Mouse (Mus musculus) thymus, postnatal 25 days (tissue): ENCODE data around the gene Ppfibp1.

Experiments
- DNase-seq: peaks from one replicate; pipeline ENCODE4 v3.0.0; 2022

Gene Ppfibp1

DNA sequence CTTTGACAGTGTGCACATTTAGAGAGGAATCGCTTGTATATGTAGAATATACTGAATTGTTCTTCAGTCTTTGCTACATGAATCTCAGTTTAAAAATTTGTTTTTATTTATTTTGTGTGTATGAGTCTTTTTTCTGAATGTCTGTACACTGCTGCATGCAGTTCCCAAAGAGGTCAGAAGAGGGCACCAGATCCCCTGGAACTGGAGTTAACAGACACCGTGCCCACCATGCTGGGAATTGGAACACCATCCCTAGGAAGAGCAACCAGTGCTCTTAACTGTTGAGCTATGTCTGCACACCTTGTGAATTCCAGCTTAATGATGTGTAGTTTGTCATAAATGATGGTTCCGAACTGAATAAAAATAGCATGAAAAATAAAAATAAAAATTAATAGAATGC lies 119.9 kb downstream of the Ppfibp1 start:
- DNase-seq, result peak; percentile 66

DNA sequence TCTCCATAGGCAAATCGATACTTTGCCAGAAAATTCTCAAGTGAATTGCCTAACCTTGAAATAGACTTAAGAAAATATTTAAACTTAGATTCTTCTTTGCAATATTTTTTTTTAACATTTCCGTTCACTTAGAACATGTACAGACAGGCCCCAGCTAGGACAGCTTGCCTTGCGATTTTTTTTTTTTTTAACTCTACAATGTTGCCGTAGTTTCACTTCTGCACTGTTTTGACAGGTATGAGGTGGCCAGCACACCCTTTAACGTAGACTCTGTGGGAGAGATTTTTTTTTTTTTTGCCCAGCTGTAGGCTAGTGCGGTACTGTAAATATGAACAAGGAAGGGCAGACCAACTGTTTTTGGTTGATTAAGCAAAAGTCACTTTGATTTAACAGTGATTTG lies 122.1 kb downstream of the Ppfibp1 start:
- no peak for DNase-seq

DNA sequence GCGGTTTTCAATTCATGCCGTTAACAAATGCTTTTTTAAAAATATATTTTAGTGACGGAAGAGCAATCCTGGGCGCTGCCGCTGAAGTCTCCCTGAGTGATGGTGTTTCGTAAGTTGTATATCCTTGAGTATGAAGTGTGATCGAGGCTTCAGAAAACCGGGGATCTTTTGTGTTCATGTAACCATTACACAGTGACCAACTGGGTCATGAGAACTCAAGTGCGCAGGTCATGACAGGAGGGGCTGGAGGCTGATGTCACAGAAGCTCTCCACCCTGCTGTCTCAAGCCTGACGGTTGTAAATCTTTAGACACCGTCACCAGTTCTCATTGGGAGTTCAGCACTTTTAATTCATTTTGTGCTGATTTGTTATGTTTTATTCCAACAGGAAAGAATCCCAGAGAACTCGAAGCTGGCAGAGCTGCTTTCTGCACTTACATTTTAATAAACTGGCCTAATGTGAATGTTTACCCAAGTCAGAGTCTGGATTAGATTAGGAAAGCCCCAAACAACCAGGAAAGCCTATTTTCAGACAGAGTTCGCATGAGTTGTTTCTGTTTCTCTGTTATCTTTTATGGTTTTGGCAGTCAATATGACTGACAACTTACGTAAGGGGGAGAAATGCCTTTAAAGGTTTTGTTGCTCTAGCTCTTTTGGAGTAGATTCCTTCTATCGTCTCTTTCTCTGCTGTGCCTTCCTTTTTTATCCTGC lies 122.7 kb downstream of the Ppfibp1 start:
- DNase-seq, result no peak

DNA sequence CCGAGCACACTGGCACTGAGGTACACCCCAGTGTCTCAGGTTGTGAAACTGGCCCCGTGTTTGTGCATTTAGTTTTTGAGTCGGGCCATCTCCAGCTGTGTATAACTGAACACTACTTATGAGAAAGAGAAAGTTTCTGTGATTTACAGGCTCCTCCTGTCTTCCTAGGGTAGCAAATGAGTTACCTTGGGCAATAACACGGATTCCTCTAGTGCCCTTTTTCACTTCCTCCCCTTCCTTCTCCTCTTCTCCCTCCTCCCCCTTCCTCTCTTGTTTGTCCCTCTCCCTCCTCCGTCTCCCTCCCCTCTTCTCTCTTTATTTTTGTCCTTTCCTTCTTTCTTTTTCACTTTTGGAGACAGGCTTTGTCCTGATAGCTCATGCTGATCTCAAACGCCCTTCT lies 123.3 kb downstream of the Ppfibp1 start:
- DNase-seq, result no peak

DNA sequence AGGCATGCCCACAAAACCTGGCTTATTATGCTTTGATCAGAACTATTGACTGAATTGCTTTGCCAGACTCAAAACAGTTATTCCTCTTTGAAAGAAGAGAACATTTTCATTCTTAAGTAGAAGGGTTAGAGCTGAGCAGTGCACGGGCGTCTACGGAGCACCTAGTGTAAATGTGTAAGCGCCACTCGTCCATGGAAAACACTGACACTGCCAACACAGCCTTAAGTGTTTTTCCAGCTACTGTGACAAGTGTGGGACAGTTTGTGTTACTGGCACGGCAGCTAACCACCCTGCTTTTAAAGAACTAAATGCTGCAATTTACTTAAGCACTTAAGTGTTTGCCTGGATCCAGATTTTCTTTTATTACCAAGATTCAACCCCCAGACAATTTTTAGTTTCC lies 123.7 kb downstream of the Ppfibp1 start:
- no peak for DNase-seq

DNA sequence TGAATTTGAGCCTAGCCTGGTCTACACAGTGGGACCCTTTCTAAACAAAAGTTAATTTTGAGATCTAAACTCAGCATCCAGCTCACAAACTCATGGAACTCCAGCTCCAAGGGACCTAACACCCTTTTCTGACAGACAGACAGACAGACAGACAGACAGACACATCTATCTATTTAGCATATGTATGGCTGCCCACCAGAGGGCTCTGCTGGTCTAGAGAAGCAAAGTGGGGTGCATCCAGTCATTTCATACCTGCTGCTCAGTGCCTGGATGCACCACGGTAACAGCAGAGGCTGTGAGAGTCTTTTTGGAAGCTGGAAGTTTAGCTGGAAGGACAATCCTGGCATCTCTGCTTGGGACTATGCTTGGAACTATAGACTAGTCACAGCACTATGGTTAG lies 125.3 kb downstream of the Ppfibp1 start:
- DNase-seq, result peak; percentile 4

DNA sequence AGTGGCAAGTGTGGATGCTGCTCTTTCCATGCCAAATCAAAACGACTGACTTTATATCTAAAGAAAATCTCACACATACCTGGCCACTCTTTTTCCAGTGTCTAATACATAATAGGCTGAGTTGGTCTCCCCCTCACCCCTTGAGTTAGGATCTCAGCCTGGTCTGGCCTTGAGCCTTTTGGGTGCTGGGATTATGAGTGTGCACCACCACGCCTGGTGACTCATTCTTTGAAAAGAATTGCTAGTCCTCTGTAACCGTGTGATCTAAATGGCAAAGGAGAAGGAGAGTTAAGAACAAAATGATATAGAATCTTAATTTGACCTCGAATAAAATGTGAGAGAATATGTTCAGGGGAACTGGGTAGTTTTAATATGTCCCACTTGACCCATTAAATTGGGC lies 129.6 kb downstream of the Ppfibp1 start:
- DNase-seq, result no peak

DNA sequence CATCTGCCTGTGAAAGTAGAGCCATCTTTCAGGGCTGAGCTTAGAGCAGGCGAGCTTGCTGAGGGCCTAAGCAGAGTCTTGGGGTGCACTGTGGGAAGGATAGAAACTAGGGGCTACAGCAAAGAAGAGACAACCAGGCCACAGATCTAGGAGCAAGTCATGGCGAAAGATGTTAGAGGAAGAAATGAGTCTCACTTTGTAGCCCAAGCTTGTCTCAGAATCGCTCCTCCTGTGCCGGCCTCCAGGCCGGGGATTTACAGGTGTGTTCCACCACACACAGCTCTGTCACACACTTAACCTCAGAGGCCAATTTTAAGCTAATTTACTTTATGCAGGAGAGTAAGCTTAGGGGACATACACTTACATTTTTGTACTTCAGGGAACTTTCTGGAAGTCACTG lies 130.1 kb downstream of the Ppfibp1 start:
- no peak for DNase-seq

DNA sequence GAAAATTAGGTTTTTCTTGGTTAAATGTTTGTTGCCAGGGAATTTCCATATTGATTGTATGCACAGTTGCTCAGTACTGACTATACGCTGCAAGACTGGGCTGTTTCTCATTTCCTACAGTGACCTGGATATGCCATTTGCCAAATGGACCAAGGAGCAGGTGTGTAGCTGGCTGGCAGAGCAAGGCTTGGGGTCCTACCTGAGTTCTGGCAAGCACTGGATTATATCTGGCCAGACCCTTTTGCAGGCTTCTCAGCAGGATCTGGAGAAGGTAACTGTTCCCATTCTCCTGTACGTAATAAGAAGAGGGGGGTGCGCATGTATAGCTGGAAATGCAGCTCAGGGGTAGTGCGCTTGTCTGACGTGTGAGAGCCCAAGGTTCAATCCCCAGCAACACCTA lies 132.9 kb downstream of the Ppfibp1 start:
- DNase-seq, result no peak

DNA sequence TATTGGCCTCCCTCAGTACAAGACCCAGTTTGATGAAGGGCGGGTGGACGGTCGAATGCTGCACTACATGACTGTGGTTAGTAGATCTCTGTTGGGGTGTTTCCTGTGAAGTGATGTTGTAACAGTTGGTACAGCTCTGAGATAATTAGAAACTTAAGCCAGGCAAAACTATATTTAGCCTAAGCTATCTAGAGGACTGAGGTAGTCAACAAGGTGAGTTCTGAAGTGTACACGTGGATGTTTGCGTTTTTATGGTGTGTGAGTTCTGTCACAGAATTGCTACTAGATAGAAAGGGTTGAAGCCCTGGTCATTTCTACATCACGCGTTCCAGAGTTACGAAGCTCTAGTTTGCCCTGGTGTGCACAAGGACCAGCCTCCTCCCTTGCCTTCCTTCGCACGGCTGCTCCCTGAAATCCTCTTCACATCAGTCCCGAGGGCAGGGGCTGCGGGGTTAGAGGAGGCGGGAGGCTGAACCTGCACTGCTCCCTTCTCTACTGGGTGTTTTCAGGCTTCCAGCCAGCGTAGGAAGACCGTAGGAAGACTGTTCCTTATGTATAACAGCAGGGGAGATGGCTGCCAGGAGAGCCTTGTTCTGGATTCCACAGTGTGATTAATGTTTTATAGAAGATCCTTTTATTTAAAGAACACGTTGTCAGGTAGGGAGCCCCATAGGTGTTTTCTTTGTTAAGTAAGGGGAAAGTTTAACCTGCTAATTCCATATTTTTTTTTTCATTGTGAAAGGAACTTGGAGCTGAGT lies 134.3 kb downstream of the Ppfibp1 start:
- DNase-seq, result no peak

DNA sequence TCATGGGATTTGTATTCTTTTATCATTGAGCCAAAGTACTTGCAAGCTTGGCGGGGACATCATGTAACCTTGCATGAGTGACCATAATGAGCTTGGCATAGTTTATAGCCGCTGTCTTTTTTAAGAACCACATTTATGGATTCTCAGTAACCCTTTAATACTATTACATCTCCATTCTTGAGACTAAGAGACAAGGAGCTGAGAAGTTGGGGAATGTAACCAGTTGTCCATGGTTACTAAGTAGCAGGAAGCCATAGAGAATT lies 134.8 kb downstream of the Ppfibp1 start:
- DNase-seq, result no peak

DNA sequence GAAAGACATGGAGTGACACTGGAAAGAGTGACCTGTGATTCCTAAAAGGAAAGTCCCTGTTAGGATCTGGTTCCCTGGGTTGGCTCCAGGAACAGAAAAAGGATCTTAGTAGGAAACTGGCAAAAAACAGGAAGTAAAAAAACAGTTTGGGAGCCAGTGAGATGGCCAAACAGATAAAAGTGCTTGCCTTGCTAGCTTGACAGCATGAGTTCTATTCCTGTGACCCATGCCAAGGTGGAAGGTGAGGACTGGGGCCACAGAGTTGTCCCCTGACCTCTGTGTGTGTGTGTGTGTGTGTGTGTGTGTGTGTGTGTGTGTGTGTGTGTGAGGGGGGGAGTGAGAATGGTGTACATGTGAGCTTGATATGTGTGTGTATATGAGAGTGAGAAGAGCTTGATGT lies 135.3 kb downstream of the Ppfibp1 start:
- DNase-seq, result no peak

DNA sequence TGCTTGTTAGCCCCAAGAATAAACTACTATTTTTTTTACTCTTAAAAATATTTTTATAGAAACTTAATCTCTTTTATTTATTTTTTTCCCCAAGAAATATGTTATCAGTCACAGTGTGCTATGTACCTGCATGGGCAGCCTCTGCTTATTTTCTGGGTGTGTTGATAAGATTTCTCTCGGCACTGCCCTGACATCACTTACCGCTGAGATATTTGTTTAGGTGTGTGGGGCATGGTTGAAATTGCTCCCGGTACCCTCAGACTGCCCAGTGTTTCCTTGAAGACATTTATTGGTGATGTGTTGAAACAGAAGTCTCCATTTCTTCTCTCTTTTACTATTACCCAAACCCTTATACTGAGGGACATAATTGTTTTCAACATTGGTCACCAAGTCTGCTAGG lies 136.5 kb downstream of the Ppfibp1 start:
- DNase-seq, result no peak

DNA sequence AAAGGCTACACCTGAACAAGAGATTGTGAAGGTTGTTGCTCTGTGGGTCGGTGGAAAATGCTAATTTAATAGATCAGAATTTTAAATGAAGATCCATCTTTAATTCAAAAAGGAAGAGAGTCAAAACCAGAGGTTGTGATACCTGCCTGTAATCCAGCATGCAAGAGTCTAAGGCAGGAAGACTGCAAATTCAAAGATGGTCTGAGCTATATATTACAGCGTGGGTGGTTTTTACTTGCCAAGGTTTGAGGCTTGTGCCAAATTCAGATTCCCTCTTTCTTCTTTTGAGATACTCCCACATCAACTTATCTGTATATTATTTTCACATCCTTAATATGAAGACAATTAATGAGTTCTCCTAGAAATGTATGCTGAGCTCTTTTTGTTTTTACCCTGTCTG lies 140.1 kb downstream of the Ppfibp1 start:
- DNase-seq, result no peak

DNA sequence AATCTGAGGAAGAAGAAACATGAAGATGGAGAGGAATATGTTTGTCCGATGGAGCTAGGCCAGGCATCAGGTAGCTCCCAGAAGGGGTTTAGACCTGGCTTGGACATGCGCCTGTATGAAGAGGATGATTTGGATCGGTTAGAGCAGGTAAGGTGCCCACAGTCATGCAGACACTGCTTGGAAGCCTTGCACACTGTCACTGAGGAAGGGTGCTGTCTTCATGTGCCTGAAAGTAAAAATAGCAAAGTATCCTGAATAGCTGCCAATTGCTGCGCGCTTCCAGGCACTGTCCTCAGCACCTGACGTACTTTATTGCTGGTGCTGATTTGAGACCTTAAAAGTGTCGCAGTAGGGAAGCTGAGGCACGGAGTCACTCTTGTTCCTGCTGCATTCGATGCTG lies 141.3 kb downstream of the Ppfibp1 start:
- no peak for DNase-seq

DNA sequence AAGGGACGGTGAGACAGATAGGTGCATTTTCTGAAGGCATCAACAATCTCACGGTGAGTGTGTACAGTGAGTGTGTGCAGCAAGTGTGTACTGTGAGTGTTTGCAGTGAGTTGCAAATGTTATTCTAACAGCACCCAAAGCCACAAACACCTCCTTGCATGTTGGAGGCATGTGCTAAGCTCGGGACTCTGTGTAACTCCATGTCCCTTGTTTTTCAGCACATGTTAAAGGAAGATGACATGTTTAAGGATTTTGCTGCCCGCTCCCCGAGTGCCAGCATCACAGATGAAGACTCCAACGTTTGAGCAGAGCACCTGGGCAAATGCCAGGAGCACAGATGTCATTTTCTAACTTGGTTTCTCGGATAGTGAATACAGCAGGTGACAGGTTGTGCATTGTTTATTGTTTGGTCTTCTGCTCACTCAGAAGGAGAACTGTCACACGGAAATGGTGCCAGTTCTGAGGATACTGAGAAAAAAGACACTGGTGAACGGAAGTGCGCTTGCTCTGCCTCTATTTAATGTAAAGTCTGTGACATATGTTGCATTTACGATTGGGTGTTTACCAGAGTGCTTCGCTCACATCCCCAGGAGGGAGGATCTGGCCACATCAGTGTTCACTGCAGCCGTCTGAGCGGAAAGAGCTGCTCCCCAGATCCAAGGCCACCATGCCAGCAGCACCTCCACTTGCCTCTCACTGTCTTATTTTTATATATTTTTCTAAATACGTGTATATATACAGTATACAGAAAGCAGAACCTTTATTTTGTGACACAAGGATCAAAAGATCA lies 142.0 kb downstream of the Ppfibp1 start:
- DNase-seq, result no peak

DNA sequence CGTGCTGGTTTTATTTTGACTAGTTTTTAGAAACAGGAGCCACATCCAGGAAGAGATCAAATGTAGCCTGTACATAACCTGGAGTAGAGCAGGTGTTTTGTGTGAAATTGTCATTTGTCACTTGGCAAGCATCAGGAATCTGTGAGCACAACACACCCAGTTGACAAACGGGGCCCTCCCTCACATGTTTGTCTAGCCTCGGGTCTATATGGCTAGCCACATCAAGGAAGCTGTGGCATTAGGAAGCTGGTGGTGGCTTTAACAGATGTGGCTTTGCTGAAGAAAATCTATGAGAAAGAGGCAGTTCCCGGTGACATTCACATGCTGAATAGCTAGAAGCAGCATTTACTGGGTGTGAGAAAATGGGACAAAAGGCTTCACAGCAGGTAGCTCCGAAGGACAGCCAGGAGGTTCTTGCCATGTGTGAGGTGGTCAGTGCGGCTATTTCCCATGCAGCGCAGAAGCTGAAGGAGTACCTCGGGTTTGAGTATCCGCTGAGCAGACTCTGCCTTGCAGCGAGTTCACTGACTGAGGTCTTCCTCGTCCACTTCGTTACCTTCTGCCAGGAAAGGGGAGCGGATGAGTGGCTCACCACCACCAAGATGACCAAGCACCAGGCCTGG lies 144.1 kb downstream of the Ppfibp1 start, which contains the start of gene Rep15:
Gene Rep15, plus strand, starts transcription at position 282 of the 623 bp plus-strand sequence.
- DNase-seq, result no peak

DNA sequence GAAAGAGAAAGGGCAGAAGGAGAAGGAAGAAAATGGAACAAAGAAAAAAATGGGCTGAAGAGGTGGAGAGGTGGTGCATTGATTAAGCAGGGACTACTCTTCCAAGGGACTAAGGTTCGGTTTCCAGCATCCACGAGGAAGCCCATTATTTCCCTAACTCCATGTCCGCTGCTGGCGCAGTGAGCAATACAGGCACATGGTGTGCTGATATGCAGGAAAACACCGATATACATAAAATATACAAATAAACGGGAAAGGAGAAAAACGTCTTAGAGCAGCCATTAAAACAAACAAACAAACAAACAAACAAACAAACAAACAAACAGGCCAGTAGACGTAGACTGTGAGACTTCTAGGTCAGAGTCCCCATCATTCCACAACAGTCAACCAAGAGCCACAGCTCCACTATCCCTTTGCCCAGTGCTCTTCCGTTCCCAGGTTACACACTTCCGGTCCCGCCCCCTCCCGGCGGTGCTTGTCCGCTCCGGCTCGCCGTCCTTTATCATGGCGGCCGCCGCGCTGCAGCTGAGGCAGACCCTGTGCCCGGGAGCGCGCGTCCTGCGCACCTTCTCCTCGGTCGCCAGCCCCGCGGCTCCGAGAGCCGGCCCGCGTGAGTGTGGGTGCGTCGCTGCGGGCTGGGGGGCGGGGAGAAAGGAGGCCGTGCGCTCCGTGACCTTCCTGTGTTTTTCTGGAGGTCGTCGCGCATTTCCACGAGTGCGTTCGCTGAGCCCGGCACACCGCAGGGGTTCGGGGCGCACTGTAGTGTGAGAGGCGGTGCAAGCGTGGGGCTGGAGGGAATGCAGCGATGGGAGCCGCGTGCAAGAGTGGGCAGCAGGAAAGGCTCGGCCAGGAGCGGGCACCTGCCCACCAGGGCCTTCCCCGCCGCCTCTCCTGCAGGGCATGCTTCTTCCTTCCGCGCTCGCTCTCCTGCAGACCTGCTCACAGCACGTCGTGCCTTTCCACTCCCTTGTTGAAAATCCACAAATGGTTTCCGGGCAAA lies 154.3 kb downstream of the Ppfibp1 start, which contains the start of gene Mrps35:
Gene Mrps35, plus strand, starts transcription at position 474 of the 1,000 bp plus-strand sequence.
- DNase-seq, result peak; percentile 89

DNA sequence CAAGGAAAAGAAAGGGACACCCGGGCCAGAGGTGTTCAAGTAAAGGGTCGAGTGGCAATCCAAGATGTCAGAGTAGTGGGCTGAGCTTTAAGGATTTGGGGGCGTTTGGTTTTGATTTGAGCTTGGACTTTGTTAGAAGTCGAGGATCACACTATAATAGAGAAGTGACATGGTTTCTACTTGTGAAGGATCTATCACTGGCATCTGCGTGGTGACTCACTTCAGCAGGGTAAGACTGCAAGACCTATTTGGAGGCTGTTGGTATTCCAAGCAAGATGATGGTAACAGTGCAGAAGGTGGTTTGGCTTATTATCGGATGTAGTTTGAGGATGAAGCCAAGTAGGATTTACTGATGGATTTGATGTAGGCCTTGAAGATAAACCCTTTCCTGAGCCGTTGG lies 155.3 kb downstream of the Ppfibp1 start:
- DNase-seq, result no peak

DNA sequence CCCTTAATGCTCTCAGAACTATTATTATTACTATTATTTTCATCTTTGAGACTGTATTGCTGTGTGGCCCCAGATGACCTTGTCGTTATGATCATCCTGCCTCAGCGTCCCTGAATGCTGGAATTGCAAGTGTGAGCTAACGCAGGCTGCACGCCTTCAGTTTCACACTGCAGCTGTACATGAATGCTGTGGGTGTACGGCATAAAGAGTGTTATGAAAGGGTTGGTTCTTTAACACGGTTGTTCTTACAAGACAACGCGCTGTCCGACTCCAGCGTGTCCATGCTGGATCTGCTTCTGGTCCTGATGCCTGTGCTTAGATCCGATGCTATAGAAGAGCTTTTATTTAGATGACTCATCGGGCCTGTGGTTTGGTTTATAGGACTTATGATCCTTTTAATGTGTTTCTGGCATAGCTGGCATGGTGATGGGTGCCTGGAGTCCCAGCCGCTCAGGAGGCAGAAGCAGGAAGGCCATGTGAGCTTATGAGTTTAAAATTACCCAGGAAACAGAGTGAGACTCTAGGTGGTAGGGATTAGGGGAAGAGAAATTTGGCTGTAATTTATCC lies 161.0 kb downstream of the Ppfibp1 start:
- no peak for DNase-seq

DNA sequence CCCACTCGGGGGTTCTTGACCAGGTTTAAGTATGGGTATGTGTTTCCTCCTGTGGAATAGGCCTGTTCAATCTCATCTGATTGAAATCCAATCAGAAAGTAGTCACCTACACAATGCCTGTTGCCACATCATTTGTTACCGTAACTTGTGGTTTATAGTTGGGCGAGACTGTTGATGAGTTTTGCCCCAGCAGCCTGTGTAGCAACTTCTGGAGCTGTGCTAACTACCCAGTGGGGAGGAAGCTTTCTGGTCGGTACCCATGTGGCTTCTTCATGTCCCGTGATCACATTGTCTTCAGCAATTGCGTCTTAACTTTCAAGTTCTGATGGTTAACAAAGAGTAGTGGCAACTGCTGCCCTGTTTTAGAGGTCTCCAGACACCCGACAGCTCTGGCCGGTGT lies 163.4 kb downstream of the Ppfibp1 start:
- no peak for DNase-seq

DNA sequence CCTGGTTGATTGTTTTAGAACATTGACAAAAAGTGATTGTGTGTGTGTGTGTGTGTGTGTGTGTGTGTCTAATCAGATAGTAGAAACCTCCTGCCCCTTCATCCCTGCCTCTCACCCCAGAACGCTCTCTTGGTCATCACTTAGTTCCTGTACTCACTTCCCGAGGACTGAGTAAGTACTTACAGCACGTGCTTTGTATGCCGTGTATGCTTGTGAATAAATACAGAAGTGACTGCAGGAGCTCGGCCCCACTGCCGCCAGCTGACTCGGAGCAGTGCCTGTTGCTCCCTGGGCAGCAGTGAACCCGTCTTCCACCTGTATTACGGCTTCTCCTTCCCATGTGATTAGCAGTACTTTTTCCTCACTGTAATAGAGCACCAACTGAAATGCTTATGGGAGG lies 164.2 kb downstream of the Ppfibp1 start:
- no peak for DNase-seq
